Mouse (Mus musculus): ENCODE measurements at regions not wholly inside any gene's neighbourhood (a gene's known extent, or its start where the extent isn't known, plus 50 kb on each side); places are given as distances from the start of the nearest gene placed in this dataset.

GRCm38 (mm10) chr13:59887306-59887705 is 64.4 kb upstream of the Tut7 start:
- TF ChIP-seq CTCF (IDR thresholded peaks at IDR 0.05; ENCODE audit: borderline replicate concordance, extremely low read depth, insufficient read depth, insufficient read length): no peak
- TF ChIP-seq POLR2A (IDR thresholded peaks at IDR 0.05; ENCODE audit: borderline replicate concordance, extremely low read depth, insufficient read depth, insufficient read length, poor library complexity, severe bottlenecking): no peak
